Mouse (Mus musculus) heart, embryonic 10.5 days (tissue): ENCODE measurements at regions not wholly inside any gene's neighbourhood (a gene's known extent, or its start where the extent isn't known, plus 50 kb on each side); places are given as distances from the start of the nearest gene placed in this dataset.

Source experiments
- DNase-seq: peaks from one replicate; pipeline ENCODE4 v3.0.0-alpha.2; 2017; ENCODE audit warnings: low spot score
- H3K27ac ChIP-seq: fragments of 300-500 bp; sonication (generic); 2 replicates; pipeline ENCODE4 v1.5.1; 2016; ENCODE audit warnings: mild to moderate bottlenecking
- H3K27me3 ChIP-seq: fragments of 300-500 bp; sonication (generic); 2 replicates; pipeline ENCODE4 v1.6.1; 2016; ENCODE audit warnings: mild to moderate bottlenecking; ENCODE audit not compliant: poor library complexity, insufficient read depth, severe bottlenecking
- H3K36me3 ChIP-seq: fragments of 300-500 bp; sonication (generic); 2 replicates; pipeline ENCODE4 v1.6.1; 2016; ENCODE audit warnings: mild to moderate bottlenecking, moderate library complexity
- H3K4me1 ChIP-seq: fragments of 300-500 bp; sonication (generic); 2 replicates; pipeline ENCODE4 v1.6.1; 2016; ENCODE audit warnings: mild to moderate bottlenecking
- H3K4me3 ChIP-seq: fragments of 300-500 bp; sonication (generic); 2 replicates; pipeline ENCODE4 v1.5.1; 2016; ENCODE audit warnings: mild to moderate bottlenecking, moderate library complexity
- H3K9me3 ChIP-seq: fragments of 300-500 bp; sonication (generic); 2 replicates; pipeline ENCODE4 v1.6.1; 2016; ENCODE audit warnings: mild to moderate bottlenecking, moderate library complexity
- WGBS: fragments of 180-500 bp; shearing (Covaris S2); methylation state at CpG from one replicate; pipeline ENCODE4 v1.1.7; 2016; 5-methylcytosine and 5-hydroxymethylcytosine counted together

DNA sequence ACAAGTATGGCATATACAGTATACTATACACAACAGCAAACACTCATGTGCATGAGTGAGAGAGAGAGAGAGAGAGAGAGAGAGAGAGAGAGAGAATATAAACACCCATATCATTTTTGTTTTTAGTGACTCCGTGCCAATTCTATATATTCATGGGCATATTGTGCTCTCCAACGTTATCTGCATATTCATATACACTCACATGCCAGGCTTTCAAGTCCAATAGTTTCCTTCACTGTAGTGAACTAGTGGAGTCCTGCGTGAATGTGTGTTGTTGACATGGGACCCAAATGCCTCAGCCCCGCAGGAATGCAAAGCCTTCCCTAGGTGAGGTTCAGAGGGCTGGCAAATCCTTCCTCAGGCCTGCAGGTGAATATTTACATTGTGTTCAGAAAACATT lies 53.4 kb upstream of the Nab1 start:
- Histone ChIP-seq H3K9me3 (no peaks in the 10 kb centered on the region), H3K4me1 (no peaks in the 10 kb centered on the region), H3K36me3 (no peaks in the 10 kb centered on the region), H3K4me3 (no peak overlapping the region), H3K27me3 (no peaks in the 10 kb centered on the region), H3K27ac (no peak overlapping the region)
- 68% methylated on average over 4 of the region's 4 CpGs for WGBS
- DNase-seq, result no peak

DNA sequence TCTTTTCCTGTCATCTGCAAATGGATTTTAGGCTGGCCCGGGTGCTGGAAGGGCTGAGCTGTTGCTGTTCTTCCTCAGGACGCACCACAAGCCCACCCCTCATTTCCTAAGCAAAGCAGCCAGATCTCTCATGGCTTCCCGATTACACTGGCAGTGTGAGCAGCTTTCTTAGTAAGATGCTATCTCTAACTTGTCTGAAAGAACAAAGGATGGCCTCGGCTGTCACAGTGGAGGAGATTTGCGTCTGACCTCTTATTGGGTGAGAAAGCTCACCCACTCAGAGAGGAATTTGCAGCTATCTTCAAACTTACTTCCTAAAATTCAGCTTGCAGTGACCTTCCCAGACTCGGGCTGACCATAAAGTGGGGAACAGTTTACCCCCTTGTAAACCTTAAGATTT lies 64.7 kb upstream of the Nemp2 start:
- 14% methylated on average over 6 of the region's 6 CpGs for WGBS
- Histone ChIP-seq H3K9me3 (no peaks in the 10 kb centered on the region), H3K4me1 (peaks cover 14% of the 10 kb centered on the region), H3K4me3 (peak overlapping the region; percentile 33; the same call in 1 of the 2 replicates), H3K27ac (peak overlapping the region; percentile 56), H3K27me3 (no peaks in the 10 kb centered on the region), H3K36me3 (no peaks in the 10 kb centered on the region)
- DNase-seq, result no peak

DNA sequence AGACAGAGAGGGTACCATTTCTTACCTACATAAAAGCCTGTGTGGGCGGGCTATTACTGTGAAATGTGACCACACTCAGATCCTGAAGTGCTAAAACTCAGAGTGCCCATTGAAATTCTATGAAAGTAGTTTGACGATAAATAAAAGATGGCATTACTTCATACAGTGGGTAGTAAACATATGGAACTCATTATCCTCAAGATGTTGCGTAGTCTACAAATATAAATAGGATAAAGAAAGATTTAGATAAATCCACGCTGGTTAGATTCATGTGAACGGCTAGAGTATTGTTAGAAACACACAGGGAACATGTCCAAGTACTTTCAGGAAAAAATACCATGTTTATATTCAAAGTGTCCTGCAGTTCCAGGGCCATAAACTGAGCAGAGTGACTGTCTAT lies 58.8 kb upstream of the Nemp2 start:
- Histone ChIP-seq H3K4me1 (no peaks in the 10 kb centered on the region), H3K36me3 (no peaks in the 10 kb centered on the region), H3K9me3 (no peaks in the 10 kb centered on the region), H3K4me3 (no peak overlapping the region), H3K27ac (no peak overlapping the region), H3K27me3 (no peaks in the 10 kb centered on the region)
- no peak for DNase-seq
- 82% methylated on average over 5 of the region's 5 CpGs for WGBS

DNA sequence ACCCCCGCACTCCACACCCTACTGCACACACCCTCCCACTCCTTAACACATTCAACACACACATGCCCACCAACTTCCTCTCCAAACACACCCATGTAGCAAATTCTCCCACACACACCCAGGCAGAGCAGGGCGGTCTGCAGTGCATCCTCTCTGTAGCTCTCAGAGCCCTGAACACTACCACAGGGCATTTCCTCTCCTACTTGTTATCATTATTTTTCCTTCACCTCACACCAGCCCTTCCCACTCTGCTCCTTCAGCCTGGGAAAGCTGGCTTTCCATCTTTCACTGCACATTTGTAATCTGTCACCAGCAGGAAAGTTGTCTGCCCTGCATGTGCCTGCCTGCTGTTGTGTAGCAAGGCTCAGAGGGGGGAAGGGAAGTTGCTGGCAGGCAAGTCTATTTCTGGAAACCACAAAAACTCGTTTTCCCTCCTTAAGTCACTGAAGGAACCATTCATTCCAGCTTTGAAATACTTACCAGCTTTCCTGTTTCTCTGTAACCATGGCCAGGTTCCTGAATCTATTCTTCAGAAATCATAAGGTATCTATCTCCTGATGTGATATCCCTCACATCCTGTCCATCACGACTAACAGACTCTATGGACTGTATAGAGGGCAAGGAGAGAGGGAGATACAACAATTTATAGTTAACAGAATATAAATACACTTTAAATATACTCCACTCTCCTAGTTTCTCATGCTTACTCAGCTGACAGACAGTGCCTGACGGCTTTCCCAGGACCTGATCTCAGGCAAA lies 52.0 kb upstream of the Nemp2 start:
- H3K4me3 ChIP-seq, result peak overlapping the region; percentile 6; the same call in 1 of the 2 replicates
- WGBS, result 21% methylated on average over 5 of the region's 5 CpGs
- peak overlapping the region; percentile 87 for H3K27ac ChIP-seq
- H3K9me3 ChIP-seq, result no peaks in the 10 kb centered on the region
- H3K4me1 ChIP-seq, result peaks cover 23% of the 10 kb centered on the region
- H3K36me3 ChIP-seq, result no peaks in the 10 kb centered on the region
- no peaks in the 10 kb centered on the region for H3K27me3 ChIP-seq
- peak; percentile 84 for DNase-seq

- 85% methylated on average over 4 of the region's 4 CpGs for WGBS
- DNase-seq, result no peak
These were observed 50.2 kb upstream of the Nemp2 start for GRCm38 (mm10) chr1:52580132-52580896.

More at GRCm38 (mm10) chr1:52580132-52580896, 50.2 kb upstream of the Nemp2 start:
- Histone ChIP-seq H3K27ac (peak overlapping the region; percentile 42; the same call in 1 of the 2 replicates), H3K4me3 (no peak overlapping the region), H3K9me3 (no peaks in the 10 kb centered on the region), H3K4me1 (peaks cover 23% of the 10 kb centered on the region), H3K36me3 (no peaks in the 10 kb centered on the region), H3K27me3 (no peaks in the 10 kb centered on the region)
